Mouse (Mus musculus): ENCODE results near the gene Tbc1d2b. TPM values are rescaled to one million over a fixed set of nuclear protein-coding genes. Genes with fewer than 3 reads are reported as not detected.

The Tbc1d2b gene
- polyA plus RNA-seq, 2 experiments: 6.5 to 9.8 TPM

DNA sequence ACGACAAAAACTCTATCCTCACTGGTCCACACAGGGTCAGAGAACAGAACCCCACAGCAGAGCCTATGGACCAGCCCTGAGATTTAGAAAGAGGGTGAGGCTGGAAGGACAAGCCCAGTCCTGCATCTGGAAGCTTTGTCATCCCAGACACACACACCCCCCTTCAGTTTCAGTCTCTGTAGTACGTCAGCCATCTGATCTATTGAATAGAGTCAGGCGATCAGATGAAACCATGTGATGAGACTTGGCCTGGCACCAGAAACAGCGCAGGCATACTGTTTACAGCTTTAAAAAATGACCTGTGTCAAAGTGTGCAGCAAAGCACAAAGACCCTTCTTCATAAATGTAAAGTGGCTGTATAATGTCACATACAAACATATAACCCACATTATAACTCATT is 30.0 kb downstream of the Tbc1d2b start:
- H3K4me1 ChIP-seq (replicated peaks; ENCODE audit: control insufficient read depth in 2 of 2, insufficient read depth in 2 of 2, low read length in 1 of 2): peaks cover 60 to 77% of the 10 kb centered on the region in 2 experiments
- no peaks in the 10 kb centered on the region for H3K9me3 ChIP-seq (ENCODE audit: control insufficient read depth, low read length)
- H3K9ac ChIP-seq (replicated peaks): no peak overlapping the region
- no peak overlapping the region for H3K4me2 ChIP-seq (ENCODE audit: low read depth)
- no peak for DNase-seq (ENCODE audit: low read depth in 3 of 3, low spot score in 3 of 3)
- H3K36me3 ChIP-seq (replicated peaks; ENCODE audit: control insufficient read depth, insufficient read depth, low read depth): peaks cover 40% of the 10 kb centered on the region
- WGBS (ENCODE audit: insufficient replicate concordance): 70% methylated on average over 4 of the region's 4 CpGs
- H3K27ac ChIP-seq: peak overlapping the region; percentile 2; the same call in 1 of the 2 replicates
- H3K4me3 ChIP-seq (ENCODE audit: insufficient read depth in 1 of 2, low read depth in 2 of 2, low read length in 2 of 2): no peak overlapping the region
- ATAC-seq (ENCODE audit: insufficient read depth): no peak
- no peaks in the 10 kb centered on the region for H3K27me3 ChIP-seq (ENCODE audit: control insufficient read depth, insufficient read depth, low read length)
- no peak for TF ChIP-seq CTCF (IDR thresholded peaks at IDR 0.05; ENCODE audit: low read depth)
- TF ChIP-seq EP300 (IDR thresholded peaks at IDR 0.05; ENCODE audit: low read depth): no peak

- H3K27me3 ChIP-seq (ENCODE audit: control insufficient read depth, insufficient read depth, low read length): no peaks in the 10 kb centered on the region
- H3K4me3 ChIP-seq (ENCODE audit: insufficient read depth in 1 of 2, low read depth in 2 of 2, low read length in 2 of 2): peak overlapping the region; percentile 37 to 43
- H3K9ac ChIP-seq (replicated peaks): peak overlapping the region; percentile 75
- H3K4me2 ChIP-seq (ENCODE audit: low read depth): peak overlapping the region; percentile 72
- WGBS (ENCODE audit: insufficient replicate concordance): 19% methylated on average over 9 of the region's 9 CpGs
- TF ChIP-seq CTCF (IDR thresholded peaks at IDR 0.05; ENCODE audit: low read depth): peak; percentile 65
- TF ChIP-seq EP300 (IDR thresholded peaks at IDR 0.05; ENCODE audit: low read depth): peak; percentile 96
- DNase-seq (ENCODE audit: low read depth in 3 of 3, low spot score in 3 of 3) (peak; percentile 91 to 93 (median 92)), ATAC-seq (ENCODE audit: insufficient read depth) (peak; percentile 95)
- peaks cover 34% of the 10 kb centered on the region for H3K36me3 ChIP-seq (replicated peaks; ENCODE audit: control insufficient read depth, insufficient read depth, low read depth)
- no peaks in the 10 kb centered on the region for H3K9me3 ChIP-seq (ENCODE audit: control insufficient read depth, low read length)
- peak overlapping the region; percentile 96 for H3K27ac ChIP-seq
- peaks cover 65 to 78% of the 10 kb centered on the region in 2 experiments for H3K4me1 ChIP-seq (replicated peaks; ENCODE audit: control insufficient read depth in 2 of 2, insufficient read depth in 2 of 2, low read length in 1 of 2)
These were observed 33.2 kb downstream of the Tbc1d2b start for GRCm38 (mm10) chr9:90237232-90238062.

GRCm38 (mm10) chr9:90236817-90237216 is 33.8 kb downstream of the Tbc1d2b start:
- WGBS (ENCODE audit: insufficient replicate concordance): 43% methylated on average over 5 of the region's 5 CpGs
- Histone ChIP-seq H3K4me1 (replicated peaks; ENCODE audit: control insufficient read depth in 2 of 2, insufficient read depth in 2 of 2, low read length in 1 of 2) (peaks cover 65 to 79% of the 10 kb centered on the region in 2 experiments), H3K36me3 (replicated peaks; ENCODE audit: control insufficient read depth, insufficient read depth, low read depth) (peaks cover 34% of the 10 kb centered on the region)

DNA sequence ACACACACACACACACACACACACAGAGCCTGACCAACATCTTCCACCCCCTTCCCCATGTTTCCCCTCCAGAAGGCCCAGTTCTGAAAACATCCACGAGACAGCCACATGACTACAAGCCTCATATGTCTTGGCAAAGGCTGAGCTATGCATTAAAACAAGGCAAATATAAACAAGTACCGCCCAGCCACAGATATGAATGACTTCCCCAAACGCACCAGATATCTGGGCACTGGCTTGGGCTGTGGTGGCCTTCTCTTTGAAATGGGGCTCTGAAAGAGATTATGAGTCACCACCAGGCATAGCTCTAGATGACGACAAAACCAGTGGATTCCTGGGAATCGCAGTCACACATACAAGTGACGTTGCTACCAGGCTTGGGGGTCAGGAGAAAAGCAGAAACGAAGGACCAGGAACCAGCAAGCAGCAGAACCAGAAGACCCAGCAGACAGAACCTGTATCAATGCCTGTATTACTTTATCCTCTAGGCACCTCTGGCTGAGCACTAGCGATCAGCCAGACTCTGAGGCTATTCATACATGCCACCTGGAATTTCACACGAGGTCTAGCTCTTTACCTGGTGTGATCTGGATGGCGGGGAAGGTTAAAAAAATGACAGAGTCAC is 35.2 kb downstream of the Tbc1d2b start:
- no peaks in the 10 kb centered on the region for H3K27me3 ChIP-seq (ENCODE audit: control insufficient read depth, insufficient read depth, low read length)
- DNase-seq (ENCODE audit: low read depth in 3 of 3, low spot score in 3 of 3): peak in 1 of 3 experiments; percentile 48
- no peak overlapping the region for H3K4me3 ChIP-seq (ENCODE audit: insufficient read depth in 1 of 2, low read depth in 2 of 2, low read length in 2 of 2)
- no peaks in the 10 kb centered on the region for H3K9me3 ChIP-seq (ENCODE audit: control insufficient read depth, low read length)
- 40% methylated on average over 10 of the region's 10 CpGs for whole genome bisulfite sequencing (ENCODE audit: insufficient replicate concordance)
- peak overlapping the region; percentile 96 for H3K27ac ChIP-seq
- H3K36me3 ChIP-seq (replicated peaks; ENCODE audit: control insufficient read depth, insufficient read depth, low read depth): peaks cover 26% of the 10 kb centered on the region
- peaks cover 54 to 70% of the 10 kb centered on the region in 2 experiments for H3K4me1 ChIP-seq (replicated peaks; ENCODE audit: control insufficient read depth in 2 of 2, insufficient read depth in 2 of 2, low read length in 1 of 2)
- TF ChIP-seq CTCF (IDR thresholded peaks at IDR 0.05; ENCODE audit: low read depth) (no peak), EP300 (IDR thresholded peaks at IDR 0.05; ENCODE audit: low read depth) (no peak)
- no peak overlapping the region for H3K9ac ChIP-seq (replicated peaks)
- peak; percentile 7; the same call in 1 of the 2 replicates for ATAC-seq (ENCODE audit: insufficient read depth)
- H3K4me2 ChIP-seq (ENCODE audit: low read depth): no peak overlapping the region

More at GRCm38 (mm10) chr9:90236817-90237216, 33.8 kb downstream of the Tbc1d2b start:
- ATAC-seq (ENCODE audit: insufficient read depth) (peak; percentile 21; the same call in 1 of the 2 replicates), DNase-seq (ENCODE audit: low read depth in 3 of 3, low spot score in 3 of 3) (peak in 2 of 3 experiments; percentile 54 to 65)
- Histone ChIP-seq H3K27me3 (ENCODE audit: control insufficient read depth, insufficient read depth, low read length) (no peaks in the 10 kb centered on the region), H3K9ac (replicated peaks) (peak overlapping the region; percentile 75), H3K4me2 (ENCODE audit: low read depth) (peak overlapping the region; percentile 72), H3K27ac (peak overlapping the region; percentile 96), H3K9me3 (ENCODE audit: control insufficient read depth, low read length) (no peaks in the 10 kb centered on the region), H3K4me3 (ENCODE audit: insufficient read depth in 1 of 2, low read depth in 2 of 2, low read length in 2 of 2) (no peak overlapping the region)
- TF ChIP-seq CTCF (IDR thresholded peaks at IDR 0.05; ENCODE audit: low read depth): no peak
- no peak for TF ChIP-seq EP300 (IDR thresholded peaks at IDR 0.05; ENCODE audit: low read depth)

DNA sequence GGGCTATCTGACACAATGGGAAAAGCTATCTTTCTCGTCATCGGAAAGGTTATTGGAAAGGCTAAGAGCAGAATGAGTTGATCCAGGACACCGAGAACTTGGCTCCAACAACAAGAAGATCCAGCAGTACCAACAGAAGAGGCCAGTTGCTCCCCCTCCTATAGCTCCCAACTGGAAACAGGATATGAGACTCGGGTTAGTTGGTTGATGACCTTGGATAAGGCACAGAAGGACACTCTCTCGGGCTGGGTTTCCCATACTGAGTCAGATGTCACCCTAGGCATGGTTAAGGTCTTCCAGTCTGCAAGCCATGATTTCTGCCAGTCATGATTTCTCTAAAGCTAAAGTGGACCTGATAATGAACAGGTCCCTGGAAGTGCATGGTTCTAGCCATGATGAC is 35.8 kb downstream of the Tbc1d2b start:
- H3K4me1 ChIP-seq (replicated peaks; ENCODE audit: control insufficient read depth in 2 of 2, insufficient read depth in 2 of 2, low read length in 1 of 2): peaks cover 54 to 70% of the 10 kb centered on the region in 2 experiments
- peak overlapping the region; percentile 96 for H3K27ac ChIP-seq
- H3K4me2 ChIP-seq (ENCODE audit: low read depth): no peak overlapping the region
- H3K9ac ChIP-seq (replicated peaks): no peak overlapping the region
- DNase-seq (ENCODE audit: low read depth in 3 of 3, low spot score in 3 of 3) (no peak), ATAC-seq (ENCODE audit: insufficient read depth) (no peak)
- H3K36me3 ChIP-seq (replicated peaks; ENCODE audit: control insufficient read depth, insufficient read depth, low read depth): peaks cover 21% of the 10 kb centered on the region
- no peak for TF ChIP-seq EP300 (IDR thresholded peaks at IDR 0.05; ENCODE audit: low read depth)
- TF ChIP-seq CTCF (IDR thresholded peaks at IDR 0.05; ENCODE audit: low read depth): no peak
- no peaks in the 10 kb centered on the region for H3K27me3 ChIP-seq (ENCODE audit: control insufficient read depth, insufficient read depth, low read length)
- H3K4me3 ChIP-seq (ENCODE audit: insufficient read depth in 1 of 2, low read depth in 2 of 2, low read length in 2 of 2): no peak overlapping the region
- 73% methylated on average over 5 of the region's 5 CpGs for WGBS (ENCODE audit: insufficient replicate concordance)
- H3K9me3 ChIP-seq (ENCODE audit: control insufficient read depth, low read length): no peaks in the 10 kb centered on the region

Data from liver, embryonic 14.5 days (tissue).